Mouse (Mus musculus) embryonic facial prominence, embryonic 14.5 days (tissue): ENCODE results near the gene Taldo1. TPM values are rescaled to one million over a fixed set of nuclear protein-coding genes. Genes with fewer than 3 reads are reported as not detected.

ENCODE experiments used
- ATAC-seq: fragments of 200-750 bp; cut with Nextera tagmentation; 2 replicates; pipeline ENCODE4 v1.8.0; 2017; ENCODE audit warnings: low read depth, moderate number of reproducible peaks, moderate TSS enrichment
- DNase-seq: peaks from one replicate; pipeline ENCODE4 v3.0.0-alpha.2; 2015; ENCODE audit warnings: low spot score
- H3K27ac ChIP-seq: fragments of 300-500 bp; sonication (generic); replicated peaks from 2 replicates; pipeline ENCODE4 v1.5.1; 2014; ENCODE audit warnings: low read depth, mild to moderate bottlenecking, low read length, moderate library complexity
- H3K27me3 ChIP-seq: fragments of 300-500 bp; sonication (generic); replicated peaks from 2 replicates; pipeline ENCODE4 v1.6.1; 2014; ENCODE audit warnings: low read length; ENCODE audit not compliant: control insufficient read depth, insufficient read depth
- H3K36me3 ChIP-seq: fragments of 300-500 bp; sonication (generic); 2 replicates; pipeline ENCODE4 v1.6.1; 2014; ENCODE audit warnings: low read length, mixed read lengths; ENCODE audit not compliant: control insufficient read depth, insufficient read depth
- H3K4me1 ChIP-seq: fragments of 300-500 bp; sonication (generic); 2 replicates; pipeline ENCODE4 v1.6.1; 2014; ENCODE audit warnings: antibody characterized with exemption, low read length; ENCODE audit not compliant: control insufficient read depth, insufficient read depth
- H3K4me2 ChIP-seq: fragments of 300-500 bp; sonication (generic); 2 replicates; pipeline ENCODE4 v1.6.1; 2014; ENCODE audit warnings: low read depth, mild to moderate bottlenecking, low read length, moderate library complexity, mixed read lengths
- H3K4me3 ChIP-seq: fragments of 300-500 bp; sonication (generic); 2 replicates; pipeline ENCODE4 v1.5.1; 2014; ENCODE audit warnings: low read depth, mild to moderate bottlenecking, low read length
- H3K9ac ChIP-seq: fragments of 300-500 bp; sonication (generic); 2 replicates; pipeline ENCODE4 v1.6.1; 2014; ENCODE audit warnings: low read depth, mild to moderate bottlenecking, low read length, moderate library complexity, mixed read lengths
- H3K9me3 ChIP-seq: fragments of 300-500 bp; sonication (generic); 2 replicates; pipeline ENCODE4 v1.6.1; 2016; ENCODE audit warnings: low read length; ENCODE audit not compliant: control insufficient read depth
- WGBS: fragments of 180-500 bp; shearing (Covaris S2); extraction: QIAGEN DNeasy Blood & Tissue Kit; methylation state at CpG from one replicate; pipeline ENCODE4 v1.1.7; 2014; 5-methylcytosine and 5-hydroxymethylcytosine counted together
- polyA plus RNA-seq: library from polyadenylated mRNA; unstranded; fragments of >200 nt; fragmentation: Nextera tagmentation; extraction: Ambion mirVana; gene quantifications from 2 replicates; pipeline ENCODE4 v1.2.1, GENCODE M21; 2014

Gene Taldo1
- polyA plus RNA-seq, 1 experiment from 2014 or later = 248 TPM

GRCm38 (mm10) chr7:141361510-141361909 is 30.5 kb upstream of the Taldo1 start:
- no peak overlapping the region for H3K27ac ChIP-seq
- H3K4me3 ChIP-seq = no peak overlapping the region
- H3K4me1 ChIP-seq = no peaks in the 10 kb centered on the region
- peak; percentile 63 for DNase-seq
- H3K36me3 ChIP-seq = no peaks in the 10 kb centered on the region
- WGBS = 17% methylated on average over 16 of the region's 24 CpGs
- peak; percentile 71; the same call in 1 of the 2 replicates for ATAC-seq
- no peak overlapping the region for H3K9ac ChIP-seq
- peaks cover 18% of the 10 kb centered on the region; the same call in 1 of the 2 replicates for H3K27me3 ChIP-seq
- H3K4me2 ChIP-seq = no peak overlapping the region
- no peaks in the 10 kb centered on the region for H3K9me3 ChIP-seq

- Histone ChIP-seq H3K27me3 (peaks cover 18% of the 10 kb centered on the region; the same call in 1 of the 2 replicates), H3K9ac (no peak overlapping the region), H3K4me3 (no peak overlapping the region), H3K9me3 (no peaks in the 10 kb centered on the region), H3K36me3 (no peaks in the 10 kb centered on the region), H3K4me1 (no peaks in the 10 kb centered on the region), H3K27ac (no peak overlapping the region), H3K4me2 (no peak overlapping the region)
- 62% methylated on average over 4 of the region's 4 CpGs for WGBS
- ATAC-seq (peak; percentile 51; the same call in 1 of the 2 replicates), DNase-seq (peak; percentile 84)
Observed at GRCm38 (mm10) chr7:141363106-141363751, 28.8 kb upstream of the Taldo1 start.

- no peak for DNase-seq
- H3K4me2 ChIP-seq = no peak overlapping the region
- H3K27me3 ChIP-seq = peaks cover 18% of the 10 kb centered on the region; the same call in 1 of the 2 replicates
- H3K27ac ChIP-seq = no peak overlapping the region
- no peak overlapping the region for H3K4me3 ChIP-seq
- no peaks in the 10 kb centered on the region for H3K9me3 ChIP-seq
- no peak for ATAC-seq
- H3K9ac ChIP-seq = no peak overlapping the region
- no peaks in the 10 kb centered on the region for H3K36me3 ChIP-seq
- 65% methylated on average over 2 of the region's 2 CpGs for WGBS
- H3K4me1 ChIP-seq = no peaks in the 10 kb centered on the region
Observed at GRCm38 (mm10) chr7:141363752-141364125, 28.3 kb upstream of the Taldo1 start.

- Histone ChIP-seq H3K4me2 (no peak overlapping the region), H3K9ac (no peak overlapping the region), H3K9me3 (no peaks in the 10 kb centered on the region), H3K27ac (no peak overlapping the region), H3K36me3 (no peaks in the 10 kb centered on the region), H3K4me3 (no peak overlapping the region), H3K4me1 (no peaks in the 10 kb centered on the region), H3K27me3 (peaks cover 18% of the 10 kb centered on the region; the same call in 1 of the 2 replicates)
- WGBS = 79% methylated on average over 5 of the region's 5 CpGs
- no peak for ATAC-seq
- no peak for DNase-seq
Observed at GRCm38 (mm10) chr7:141364349-141365048, 27.5 kb upstream of the Taldo1 start.

- ATAC-seq (no peak), DNase-seq (no peak)
- Histone ChIP-seq H3K9me3 (no peaks in the 10 kb centered on the region), H3K4me3 (no peak overlapping the region), H3K27me3 (peaks cover 18% of the 10 kb centered on the region; the same call in 1 of the 2 replicates), H3K27ac (no peak overlapping the region), H3K36me3 (no peaks in the 10 kb centered on the region), H3K4me2 (no peak overlapping the region), H3K9ac (no peak overlapping the region), H3K4me1 (no peaks in the 10 kb centered on the region)
- WGBS = 45% methylated on average over 3 of the region's 3 CpGs
Observed at GRCm38 (mm10) chr7:141365049-141365445, 27.0 kb upstream of the Taldo1 start.

- H3K4me1 ChIP-seq = no peaks in the 10 kb centered on the region
- DNase-seq (no peak), ATAC-seq (no peak)
- no peaks in the 10 kb centered on the region for H3K9me3 ChIP-seq
- no peak overlapping the region for H3K4me2 ChIP-seq
- H3K36me3 ChIP-seq = no peaks in the 10 kb centered on the region
- H3K4me3 ChIP-seq = no peak overlapping the region
- no peak overlapping the region for H3K27ac ChIP-seq
- H3K27me3 ChIP-seq = no peaks in the 10 kb centered on the region
- WGBS = 76% methylated on average over 4 of the region's 4 CpGs
- no peak overlapping the region for H3K9ac ChIP-seq
Observed at GRCm38 (mm10) chr7:141367358-141367757, 24.6 kb upstream of the Taldo1 start.

- no peak overlapping the region for H3K27ac ChIP-seq
- H3K4me1 ChIP-seq = no peaks in the 10 kb centered on the region
- H3K4me3 ChIP-seq = no peak overlapping the region
- no peaks in the 10 kb centered on the region for H3K27me3 ChIP-seq
- DNase-seq (no peak), ATAC-seq (no peak)
- H3K36me3 ChIP-seq = no peaks in the 10 kb centered on the region
- 61% methylated on average over 5 of the region's 5 CpGs for WGBS
- no peak overlapping the region for H3K4me2 ChIP-seq
- H3K9me3 ChIP-seq = no peaks in the 10 kb centered on the region
- no peak overlapping the region for H3K9ac ChIP-seq
Observed at GRCm38 (mm10) chr7:141369918-141370317, 22.1 kb upstream of the Taldo1 start.

- ATAC-seq = no peak
- no peaks in the 10 kb centered on the region for H3K27me3 ChIP-seq
- H3K9ac ChIP-seq = no peak overlapping the region
- no peak overlapping the region for H3K4me3 ChIP-seq
- no peaks in the 10 kb centered on the region for H3K4me1 ChIP-seq
- 54% methylated on average over 6 of the region's 6 CpGs for WGBS
- H3K36me3 ChIP-seq = no peaks in the 10 kb centered on the region
- no peak overlapping the region for H3K4me2 ChIP-seq
- DNase-seq = no peak
- no peaks in the 10 kb centered on the region for H3K9me3 ChIP-seq
- no peak overlapping the region for H3K27ac ChIP-seq
Observed at GRCm38 (mm10) chr7:141371942-141372595, 19.9 kb upstream of the Taldo1 start.
